Mouse (Mus musculus) E14TG2a.4 (cell line): ENCODE data around the gene Zfp36.

ENCODE experiments used
- CTCF ChIP-seq: conservative IDR thresholded peaks from 2 replicates; pipeline ENCODE4 v1.5.1; 2014; ENCODE audit warnings: low read length
- NANOG ChIP-seq: IDR thresholded peaks from 2 replicates; pipeline ENCODE4 v1.6.1; 2014; ENCODE audit warnings: borderline replicate concordance, low read length, mixed read lengths
- POU5F1 ChIP-seq: IDR thresholded peaks from 2 replicates; pipeline ENCODE4 v1.6.1; 2014; ENCODE audit warnings: low read length, borderline replicate concordance

DNA sequence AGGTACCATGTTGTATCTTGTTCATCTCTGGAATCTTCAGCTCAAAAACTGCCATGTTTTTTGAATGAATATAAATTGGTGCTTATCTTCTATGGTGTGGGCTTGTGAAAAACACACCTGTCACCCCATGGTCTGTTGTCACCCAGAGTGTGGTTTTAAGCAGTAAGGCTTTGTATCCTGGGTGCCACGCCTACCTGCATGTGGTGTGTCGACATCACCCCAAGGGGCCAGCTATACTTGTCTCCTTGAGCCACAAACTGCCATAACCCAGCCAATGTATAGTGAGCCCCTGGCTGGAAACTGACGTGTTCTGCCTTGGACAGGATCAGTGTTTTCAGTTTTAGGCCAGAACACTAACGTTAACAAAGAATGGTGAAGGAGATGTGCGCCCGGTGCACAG lies 4.1 kb upstream of the Zfp36 start:
- TF ChIP-seq CTCF (no peak), POU5F1 (no peak), NANOG (no peak)
